Mouse (Mus musculus): ENCODE measurements around the gene Csnk1g2. TPM values are rescaled to one million over a fixed set of nuclear protein-coding genes. Genes with fewer than 3 reads are reported as not detected.

Csnk1g2 gene
- 0.53 TPM for polyA plus RNA-seq (2014; fragmentation: Illumina TruSeq; extraction: RNeasy Lipid Tissue Mini Kit (QIAGEN cat#74804); ENCODE audit: low read depth, low replicate concordance)

GRCm38 (mm10) chr10:80622661-80623456 is at the start of gene Csnk1g2:
Csnk1g2 (plus strand) TSS chr10:80622838.

DNA sequence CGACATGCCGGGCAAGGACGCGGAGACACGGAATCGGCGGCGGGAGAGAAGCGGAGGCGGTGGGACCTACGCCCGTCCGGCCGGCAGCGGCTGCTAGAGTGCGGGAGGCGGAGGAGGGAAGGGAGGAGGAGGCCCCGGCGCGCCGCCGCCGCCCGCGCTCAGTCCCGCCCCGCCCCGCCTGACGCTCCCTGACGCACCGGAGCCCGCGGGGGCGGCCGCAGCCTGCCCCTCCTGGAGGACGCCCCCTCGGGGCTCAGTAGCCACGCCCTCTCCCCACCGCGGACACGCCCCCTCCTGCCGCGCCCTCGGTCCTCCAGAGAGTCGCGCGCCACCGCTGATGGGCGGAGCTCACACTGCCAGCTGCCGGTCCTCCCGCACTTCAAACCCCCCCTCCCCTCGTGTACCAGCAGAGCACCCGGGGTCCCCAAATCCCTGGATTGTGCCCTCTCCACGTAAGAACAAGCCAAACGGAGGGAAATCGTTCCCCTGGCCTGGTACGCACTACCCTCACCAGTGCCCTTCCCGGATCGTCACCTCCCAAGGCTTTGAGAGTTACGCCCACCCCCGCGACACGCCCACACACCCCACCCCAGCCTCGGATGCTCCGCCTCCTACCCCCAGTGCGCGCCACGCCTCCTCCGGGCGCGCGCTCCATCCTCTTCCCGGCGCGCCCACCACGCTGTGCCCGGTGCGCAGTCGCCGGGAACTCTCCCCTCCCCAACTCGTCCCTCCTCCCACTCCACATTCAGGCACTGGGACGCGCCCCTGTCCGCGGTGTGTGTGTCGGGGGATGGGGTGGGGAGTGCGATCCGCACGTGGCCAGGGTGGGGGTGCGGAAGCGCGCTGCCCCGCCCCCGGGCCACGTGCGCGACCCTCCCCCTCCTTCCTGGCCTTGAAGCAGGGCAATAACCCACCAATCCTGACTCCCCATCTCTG is 45.2 kb upstream of the Csnk1g2 start, which contains the start of gene Klf16:
TSS of gene Klf16 (minus strand) at position 127 of the 936 bp plus-strand sequence.

DNA sequence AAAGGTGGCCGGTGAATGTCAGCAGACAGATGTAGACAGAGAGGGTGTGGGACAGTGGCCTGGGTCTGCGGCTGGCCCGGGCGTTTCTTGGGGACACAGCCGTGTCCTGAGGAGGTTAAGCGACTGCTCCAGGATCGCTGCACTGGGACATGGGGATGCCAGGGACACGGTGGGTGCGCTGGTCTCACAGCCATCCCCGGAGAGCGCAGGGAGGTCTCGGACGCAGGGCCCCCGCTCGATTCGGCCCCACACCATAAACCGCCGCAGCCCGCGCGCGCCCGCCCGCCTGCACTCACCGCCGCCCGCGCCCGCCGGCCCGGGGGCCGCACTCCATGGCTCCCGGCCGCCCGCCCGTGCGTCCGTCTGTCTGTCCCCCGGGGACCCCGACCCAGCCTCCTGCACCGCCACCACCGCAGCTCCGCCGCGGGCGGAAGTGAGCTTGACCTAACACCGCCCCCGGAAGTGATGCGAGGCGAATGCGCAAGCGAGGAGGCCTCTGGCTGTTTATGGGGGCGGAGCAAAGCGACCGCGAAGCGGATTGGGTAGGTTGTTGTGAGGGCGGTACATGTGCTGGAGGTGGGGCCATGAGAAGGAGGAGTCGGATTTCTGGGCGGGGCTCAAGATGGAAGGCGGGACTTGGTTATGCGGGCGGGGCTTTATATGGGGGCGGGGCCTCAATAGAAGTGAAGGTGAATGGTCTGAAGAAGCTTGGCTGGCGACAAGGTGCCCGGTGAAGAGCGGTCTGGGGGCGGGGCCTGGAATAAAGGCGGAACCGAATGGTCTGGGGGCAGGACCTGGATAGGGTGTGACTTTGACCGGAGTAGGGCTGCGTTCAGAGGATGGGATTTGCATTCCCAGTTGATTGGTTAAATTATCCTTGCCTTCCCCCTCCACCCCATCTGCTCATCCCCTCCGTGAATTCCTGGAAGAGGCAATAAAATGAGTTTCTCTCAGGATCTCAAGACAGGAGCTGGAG is 32.5 kb upstream of the Csnk1g2 start, which contains the start of gene Abhd17a:
TSS of gene Abhd17a (minus strand) at position 463 of the 976 bp plus-strand sequence.

DNA sequence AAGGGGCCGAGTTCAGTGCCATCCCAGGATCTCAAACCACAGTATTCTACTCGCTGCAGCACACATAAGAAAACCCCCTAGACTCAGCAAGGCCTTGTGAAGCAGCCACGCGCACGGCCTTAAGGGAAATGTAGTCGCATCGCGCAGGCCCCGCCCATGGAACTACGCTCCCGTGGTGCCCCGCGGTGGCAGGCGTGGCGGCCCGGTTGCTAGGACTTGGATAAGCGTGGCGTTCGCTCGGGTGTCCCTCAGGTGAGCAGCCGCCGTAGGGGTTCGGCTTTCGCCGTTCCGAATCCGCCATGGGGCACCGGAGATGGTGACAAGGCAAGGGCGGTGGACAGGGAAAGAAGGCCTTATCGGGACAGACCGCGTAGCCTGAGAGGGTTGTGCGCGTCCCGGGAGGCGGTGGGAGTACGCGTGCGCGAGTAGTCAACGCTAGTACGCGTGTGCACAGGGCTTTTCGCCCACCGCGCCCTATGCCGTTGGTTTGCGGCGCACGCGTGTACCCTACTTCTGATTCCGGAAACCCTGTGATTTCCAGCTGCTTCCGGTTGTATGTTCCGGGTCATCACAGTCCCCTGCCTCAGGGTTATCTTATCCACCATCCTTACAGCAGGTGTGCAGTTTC is 19.8 kb upstream of the Csnk1g2 start, which contains the start of the genes Scamp4 and Adat3:
TSS of gene Scamp4 (plus strand) at position 175 of the 628 bp plus-strand sequence.
TSS of gene Adat3 (plus strand) at position 183 of the 628 bp plus-strand sequence.

GRCm38 (mm10) chr10:80605721-80606120 is 16.9 kb upstream of the Csnk1g2 start, which contains the start of gene Gm49322:
Gm49322 (plus strand) TSS chr10:80606021.

DNA sequence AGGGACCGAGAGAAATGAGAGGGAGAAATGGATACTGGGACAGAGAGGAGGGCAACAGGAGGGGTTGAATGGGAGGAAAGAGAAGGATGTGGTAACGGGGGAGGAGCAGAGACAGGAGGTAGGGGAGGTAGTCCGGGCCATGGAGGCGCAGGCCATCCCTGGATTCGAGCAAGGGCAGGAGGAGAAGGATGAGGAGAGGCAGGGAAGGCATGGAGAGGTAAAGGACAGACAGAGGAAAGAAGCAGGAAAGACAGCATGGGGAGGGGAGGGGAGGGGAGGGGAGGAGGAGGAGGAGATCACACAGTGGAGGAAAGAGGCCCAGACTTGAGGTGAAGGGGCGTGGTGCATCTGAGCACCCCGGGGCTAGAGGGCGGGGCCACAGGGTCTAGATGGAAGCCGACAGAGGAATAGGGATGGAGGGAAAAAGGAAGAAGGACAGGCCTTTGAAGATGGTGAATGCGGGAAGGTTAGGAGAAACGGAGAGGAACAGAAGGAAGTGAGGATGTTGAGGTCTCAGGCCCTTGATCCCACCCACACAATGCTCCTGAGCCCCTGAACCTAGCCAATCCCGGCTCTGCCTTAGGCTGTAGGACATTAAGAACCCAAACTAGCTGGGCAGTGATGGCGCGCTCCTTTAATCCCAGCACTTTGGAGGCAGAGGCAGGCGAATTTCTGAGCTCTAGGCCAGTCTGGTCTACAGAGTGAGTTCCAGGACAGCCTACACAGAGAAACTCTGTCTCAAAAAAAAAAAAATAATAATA is 34.4 kb downstream of the Csnk1g2 start, which contains the start of gene Btbd2:
TSS of gene Btbd2 (minus strand) at position 209 of the 761 bp plus-strand sequence.

DNA sequence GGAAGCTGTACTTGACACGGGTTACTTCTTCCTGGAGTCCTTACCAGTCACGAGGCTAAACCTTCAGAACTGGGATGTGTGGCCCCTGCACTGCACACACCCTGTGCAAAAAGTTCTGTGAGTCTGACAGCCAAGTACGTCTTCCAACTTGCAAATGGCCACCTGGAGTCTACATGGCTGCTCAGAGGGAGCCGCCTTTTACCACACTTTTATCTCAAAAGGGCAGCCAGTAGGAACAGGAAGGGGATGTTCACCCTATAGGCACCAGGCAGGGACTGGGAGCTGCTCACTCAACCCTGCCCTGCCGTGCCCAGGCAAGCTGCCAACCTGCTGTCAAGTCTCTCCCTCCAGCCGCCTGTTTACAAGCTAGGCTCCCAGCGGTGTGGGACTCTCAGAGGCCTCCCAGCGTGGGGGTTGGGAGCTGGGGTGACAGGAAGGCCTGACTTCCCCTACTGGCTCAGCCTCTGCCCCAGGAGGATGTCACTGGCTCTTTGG is 55.4 kb downstream of the Csnk1g2 start, which contains the start of gene Mknk2:
TSS of gene Mknk2 (minus strand) at position 171 of the 495 bp plus-strand sequence.

Other genes starting within 250 kb of the Csnk1g2 start
- 2.8 TPM for gene Mex3d, start 235.2 kb upstream of the Csnk1g2 start, polyA plus RNA-seq (2014; fragmentation: Illumina TruSeq; extraction: RNeasy Lipid Tissue Mini Kit (QIAGEN cat#74804); ENCODE audit: low read depth, low replicate concordance)
- gene Mbd3, start 223.3 kb upstream of the Csnk1g2 start, polyA plus RNA-seq (2014; fragmentation: Illumina TruSeq; extraction: RNeasy Lipid Tissue Mini Kit (QIAGEN cat#74804); ENCODE audit: low read depth, low replicate concordance) = not detected
- gene Uqcr11, start 216.0 kb upstream of the Csnk1g2 start, polyA plus RNA-seq (2014; fragmentation: Illumina TruSeq; extraction: RNeasy Lipid Tissue Mini Kit (QIAGEN cat#74804); ENCODE audit: low read depth, low replicate concordance) = not detected
- gene Tcf3, start 189.2 kb upstream of the Csnk1g2 start, polyA plus RNA-seq (2014; fragmentation: Illumina TruSeq; extraction: RNeasy Lipid Tissue Mini Kit (QIAGEN cat#74804); ENCODE audit: low read depth, low replicate concordance) = 1.3 TPM
- gene Onecut3, start 128.0 kb upstream of the Csnk1g2 start, polyA plus RNA-seq (2014; fragmentation: Illumina TruSeq; extraction: RNeasy Lipid Tissue Mini Kit (QIAGEN cat#74804); ENCODE audit: low read depth, low replicate concordance) = not detected
- not detected for gene Atp8b3, start 83.7 kb upstream of the Csnk1g2 start, polyA plus RNA-seq (2014; fragmentation: Illumina TruSeq; extraction: RNeasy Lipid Tissue Mini Kit (QIAGEN cat#74804); ENCODE audit: low read depth, low replicate concordance)
- 0.16 TPM for gene Rexo1, start 61.3 kb upstream of the Csnk1g2 start, polyA plus RNA-seq (2014; fragmentation: Illumina TruSeq; extraction: RNeasy Lipid Tissue Mini Kit (QIAGEN cat#74804); ENCODE audit: low read depth, low replicate concordance)
- gene Klf16, start 45.5 kb upstream of the Csnk1g2 start, polyA plus RNA-seq (2014; fragmentation: Illumina TruSeq; extraction: RNeasy Lipid Tissue Mini Kit (QIAGEN cat#74804); ENCODE audit: low read depth, low replicate concordance) = 1.5 TPM
- 0.53 TPM for gene Abhd17a, start 32.5 kb upstream of the Csnk1g2 start, polyA plus RNA-seq (2014; fragmentation: Illumina TruSeq; extraction: RNeasy Lipid Tissue Mini Kit (QIAGEN cat#74804); ENCODE audit: low read depth, low replicate concordance)
- 0.44 TPM for gene Scamp4, start 20.0 kb upstream of the Csnk1g2 start, polyA plus RNA-seq (2014; fragmentation: Illumina TruSeq; extraction: RNeasy Lipid Tissue Mini Kit (QIAGEN cat#74804); ENCODE audit: low read depth, low replicate concordance)
- not detected for gene Adat3, start 20.0 kb upstream of the Csnk1g2 start, polyA plus RNA-seq (2014; fragmentation: Illumina TruSeq; extraction: RNeasy Lipid Tissue Mini Kit (QIAGEN cat#74804); ENCODE audit: low read depth, low replicate concordance)
- gene Gm49322, start 16.8 kb upstream of the Csnk1g2 start, polyA plus RNA-seq (2014; fragmentation: Illumina TruSeq; extraction: RNeasy Lipid Tissue Mini Kit (QIAGEN cat#74804); ENCODE audit: low read depth, low replicate concordance) = not detected
- gene Btbd2, start 34.2 kb downstream of the Csnk1g2 start, polyA plus RNA-seq (2014; fragmentation: Illumina TruSeq; extraction: RNeasy Lipid Tissue Mini Kit (QIAGEN cat#74804); ENCODE audit: low read depth, low replicate concordance) = 0.36 TPM
- 1.8 TPM for gene Mknk2, start 55.3 kb downstream of the Csnk1g2 start, polyA plus RNA-seq (2014; fragmentation: Illumina TruSeq; extraction: RNeasy Lipid Tissue Mini Kit (QIAGEN cat#74804); ENCODE audit: low read depth, low replicate concordance)
- gene Mob3a, start 79.1 kb downstream of the Csnk1g2 start, polyA plus RNA-seq (2014; fragmentation: Illumina TruSeq; extraction: RNeasy Lipid Tissue Mini Kit (QIAGEN cat#74804); ENCODE audit: low read depth, low replicate concordance) = 1.1 TPM
- gene Izumo4, start 79.3 kb downstream of the Csnk1g2 start, polyA plus RNA-seq (2014; fragmentation: Illumina TruSeq; extraction: RNeasy Lipid Tissue Mini Kit (QIAGEN cat#74804); ENCODE audit: low read depth, low replicate concordance) = 0.89 TPM
- gene Ap3d1, start 119.4 kb downstream of the Csnk1g2 start, polyA plus RNA-seq (2014; fragmentation: Illumina TruSeq; extraction: RNeasy Lipid Tissue Mini Kit (QIAGEN cat#74804); ENCODE audit: low read depth, low replicate concordance) = 7.2 TPM
- 1.2 TPM for gene Dot1l, start 132.4 kb downstream of the Csnk1g2 start, polyA plus RNA-seq (2014; fragmentation: Illumina TruSeq; extraction: RNeasy Lipid Tissue Mini Kit (QIAGEN cat#74804); ENCODE audit: low read depth, low replicate concordance)
- 2.2 TPM for gene Sf3a2, start 175.4 kb downstream of the Csnk1g2 start, polyA plus RNA-seq (2014; fragmentation: Illumina TruSeq; extraction: RNeasy Lipid Tissue Mini Kit (QIAGEN cat#74804); ENCODE audit: low read depth, low replicate concordance)
- 1.5 TPM for gene Plekhj1, start 175.8 kb downstream of the Csnk1g2 start, polyA plus RNA-seq (2014; fragmentation: Illumina TruSeq; extraction: RNeasy Lipid Tissue Mini Kit (QIAGEN cat#74804); ENCODE audit: low read depth, low replicate concordance)
- gene Amh, start 182.4 kb downstream of the Csnk1g2 start, polyA plus RNA-seq (2014; fragmentation: Illumina TruSeq; extraction: RNeasy Lipid Tissue Mini Kit (QIAGEN cat#74804); ENCODE audit: low read depth, low replicate concordance) = not detected
- gene Jsrp1, start 190.7 kb downstream of the Csnk1g2 start, polyA plus RNA-seq (2014; fragmentation: Illumina TruSeq; extraction: RNeasy Lipid Tissue Mini Kit (QIAGEN cat#74804); ENCODE audit: low read depth, low replicate concordance) = not detected
- 171 TPM for gene Oaz1, start 203.8 kb downstream of the Csnk1g2 start, polyA plus RNA-seq (2014; fragmentation: Illumina TruSeq; extraction: RNeasy Lipid Tissue Mini Kit (QIAGEN cat#74804); ENCODE audit: low read depth, low replicate concordance)
- not detected for gene Lingo3, start 221.2 kb downstream of the Csnk1g2 start, polyA plus RNA-seq (2014; fragmentation: Illumina TruSeq; extraction: RNeasy Lipid Tissue Mini Kit (QIAGEN cat#74804); ENCODE audit: low read depth, low replicate concordance)
- gene Lsm7, start 232.4 kb downstream of the Csnk1g2 start, polyA plus RNA-seq (2014; fragmentation: Illumina TruSeq; extraction: RNeasy Lipid Tissue Mini Kit (QIAGEN cat#74804); ENCODE audit: low read depth, low replicate concordance) = 3.3 TPM
- gene Sppl2b, start 232.4 kb downstream of the Csnk1g2 start, polyA plus RNA-seq (2014; fragmentation: Illumina TruSeq; extraction: RNeasy Lipid Tissue Mini Kit (QIAGEN cat#74804); ENCODE audit: low read depth, low replicate concordance) = not detected
- not detected for gene Tmprss9, start 249.0 kb downstream of the Csnk1g2 start, polyA plus RNA-seq (2014; fragmentation: Illumina TruSeq; extraction: RNeasy Lipid Tissue Mini Kit (QIAGEN cat#74804); ENCODE audit: low read depth, low replicate concordance)